Mouse (Mus musculus): ENCODE data around the gene Asprv1. TPM values are rescaled to one million over a fixed set of nuclear protein-coding genes. Genes with fewer than 3 reads are reported as not detected.

The Asprv1 gene
- total RNA-seq, 2 experiments from 2014 or later: 13.5 to 19.1 TPM

DNA sequence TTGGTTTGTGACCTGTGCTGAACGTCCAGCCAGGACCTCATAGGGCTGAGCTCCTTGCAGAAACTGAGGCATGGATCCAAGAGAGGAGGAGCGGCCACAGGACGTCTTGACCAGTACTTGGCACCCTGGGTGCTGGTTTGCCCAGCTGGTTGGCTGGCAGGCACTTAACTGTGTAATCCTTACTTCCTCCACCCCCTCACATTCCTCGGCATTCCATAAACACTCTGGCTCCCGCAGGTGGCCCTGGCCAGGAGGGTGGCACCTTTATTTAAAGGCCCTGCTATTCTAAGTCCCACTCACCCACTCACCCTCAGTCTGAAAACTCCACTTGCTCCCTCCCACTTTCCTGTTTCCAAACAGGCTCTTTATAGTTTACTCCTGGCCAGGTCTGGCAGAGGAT lies 17.2 kb upstream of the Asprv1 start:
- ATAC-seq (ENCODE audit: poor library complexity, severe bottlenecking): no peak

DNA sequence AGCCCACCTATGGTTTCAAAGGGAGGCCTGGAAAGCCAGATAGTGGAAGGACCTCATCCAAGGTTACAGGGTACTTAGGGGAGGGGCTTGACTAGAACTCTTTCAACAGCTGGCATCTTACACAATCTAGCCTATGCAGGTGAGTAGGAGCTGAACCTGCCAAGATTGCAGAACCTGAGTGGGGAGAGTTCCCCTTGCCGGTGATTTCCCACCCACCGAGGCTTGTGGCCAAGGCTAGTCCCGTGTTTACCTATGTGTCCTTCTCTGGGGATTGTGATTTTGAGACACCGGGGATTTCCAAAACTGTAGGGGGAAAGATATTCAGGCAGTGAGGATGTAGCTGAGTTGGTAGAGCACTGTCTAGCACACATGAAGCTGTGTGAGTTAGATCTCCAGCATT lies 12.7 kb upstream of the Asprv1 start:
- peak; percentile 16 for ATAC-seq (ENCODE audit: poor library complexity, severe bottlenecking)

DNA sequence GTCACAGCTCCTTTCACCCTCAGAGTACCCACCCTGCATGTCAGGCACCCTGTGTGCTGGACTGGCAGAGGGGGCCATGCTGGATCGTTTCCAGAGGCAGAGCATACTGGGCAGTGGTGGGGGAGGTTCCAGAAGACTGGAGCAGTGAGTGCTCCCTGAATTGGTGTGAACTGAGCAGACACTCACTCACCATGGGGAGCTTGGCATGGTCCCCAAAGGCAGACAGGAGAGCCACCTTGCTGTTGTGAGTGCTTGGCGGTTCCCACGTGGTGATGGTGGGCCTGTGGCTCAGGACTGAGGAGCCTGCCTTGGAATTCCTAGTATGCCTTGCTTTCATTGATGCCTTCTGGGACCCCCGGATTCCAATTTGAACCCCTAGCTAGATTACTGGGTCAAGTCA lies 4.8 kb upstream of the Asprv1 start:
- ATAC-seq (ENCODE audit: poor library complexity, severe bottlenecking): no peak

DNA sequence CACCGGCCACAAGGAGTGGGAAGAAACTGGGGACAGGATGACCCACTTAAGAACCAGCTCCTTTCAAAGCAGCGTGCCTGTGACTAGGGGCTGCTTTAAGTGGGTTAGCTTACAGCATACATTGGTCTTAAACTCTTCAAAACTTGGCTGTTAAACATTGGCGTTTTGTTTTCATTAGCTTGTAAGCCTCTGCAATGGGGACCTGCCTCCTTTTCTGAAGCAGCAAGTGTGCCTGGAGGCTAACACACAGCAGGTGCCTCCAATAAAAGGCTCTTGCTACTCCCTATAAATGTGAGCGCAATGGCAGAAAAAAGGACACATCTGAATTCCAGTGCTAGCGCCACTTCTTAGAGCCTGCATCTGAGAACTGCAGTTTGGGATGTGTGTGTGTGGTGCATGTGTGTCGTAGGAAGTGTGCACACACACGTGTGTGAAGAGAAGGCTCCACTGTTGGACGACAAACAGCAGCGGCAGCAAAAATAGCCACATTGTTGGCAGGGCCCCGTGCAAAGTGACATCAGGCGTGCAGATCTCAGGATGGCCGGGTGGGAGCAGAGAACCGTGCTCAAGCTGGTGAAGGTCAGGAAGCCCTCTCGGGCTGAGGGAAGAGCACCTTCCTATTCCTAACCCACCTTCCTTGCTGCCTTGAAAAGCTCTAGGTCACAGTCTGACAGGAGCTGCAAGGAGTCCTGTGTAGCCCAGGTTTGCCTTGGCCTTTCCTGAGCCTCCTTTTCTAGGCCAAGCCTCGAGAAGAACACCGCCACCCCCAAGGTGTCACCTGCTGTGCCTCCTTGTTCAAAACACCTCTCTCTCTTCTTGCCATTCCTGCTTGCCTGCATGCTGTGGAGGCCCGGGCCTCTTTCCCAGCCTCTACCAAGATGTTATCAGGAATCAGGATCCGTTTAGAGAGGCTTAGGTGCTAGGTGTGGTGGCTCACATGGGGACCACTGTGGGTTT lies 3.6 kb upstream of the Asprv1 start:
- ATAC-seq (ENCODE audit: poor library complexity, severe bottlenecking): no peak

DNA sequence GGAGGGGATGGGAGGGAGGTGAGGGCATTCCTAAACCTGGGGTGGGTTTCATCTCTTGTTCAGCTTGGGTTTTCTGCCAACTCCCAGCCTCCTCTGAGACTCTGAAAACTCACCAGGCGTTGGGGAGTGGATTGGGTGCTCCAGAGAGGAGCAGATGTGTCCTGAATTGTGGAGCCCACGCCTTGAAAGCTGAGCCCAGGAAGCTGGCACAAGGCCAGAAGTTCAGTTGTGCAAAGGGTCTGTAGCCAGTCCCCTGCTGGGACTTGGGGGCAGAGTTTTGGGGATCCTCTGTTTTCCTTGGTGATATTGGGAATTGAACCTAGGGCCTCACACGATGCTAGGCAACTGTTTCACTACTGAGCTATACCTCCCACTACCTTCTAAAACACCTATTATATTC lies 2.2 kb downstream of the Asprv1 start:
- ATAC-seq (ENCODE audit: poor library complexity, severe bottlenecking): no peak

DNA sequence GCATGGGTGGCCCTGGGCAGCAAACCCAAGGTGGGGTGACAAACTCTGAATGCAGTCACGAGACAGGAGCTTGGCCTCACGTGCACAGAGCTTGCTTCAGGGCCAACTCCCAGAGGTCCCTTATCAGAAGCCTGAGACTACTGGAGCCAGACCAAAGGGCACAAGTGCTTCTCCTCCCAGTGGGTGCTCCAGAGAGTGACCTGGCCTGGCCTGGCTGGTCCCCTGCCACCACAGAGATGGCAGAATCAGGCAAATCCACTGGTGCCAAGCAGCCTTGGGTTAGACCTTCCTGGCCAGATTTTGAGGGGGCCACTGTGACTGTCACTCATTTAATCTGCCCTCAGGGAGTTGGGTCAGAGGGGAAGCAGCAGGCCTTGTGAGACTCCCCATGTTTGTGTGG lies 8.5 kb downstream of the Asprv1 start:
- ATAC-seq (ENCODE audit: poor library complexity, severe bottlenecking): no peak

DNA sequence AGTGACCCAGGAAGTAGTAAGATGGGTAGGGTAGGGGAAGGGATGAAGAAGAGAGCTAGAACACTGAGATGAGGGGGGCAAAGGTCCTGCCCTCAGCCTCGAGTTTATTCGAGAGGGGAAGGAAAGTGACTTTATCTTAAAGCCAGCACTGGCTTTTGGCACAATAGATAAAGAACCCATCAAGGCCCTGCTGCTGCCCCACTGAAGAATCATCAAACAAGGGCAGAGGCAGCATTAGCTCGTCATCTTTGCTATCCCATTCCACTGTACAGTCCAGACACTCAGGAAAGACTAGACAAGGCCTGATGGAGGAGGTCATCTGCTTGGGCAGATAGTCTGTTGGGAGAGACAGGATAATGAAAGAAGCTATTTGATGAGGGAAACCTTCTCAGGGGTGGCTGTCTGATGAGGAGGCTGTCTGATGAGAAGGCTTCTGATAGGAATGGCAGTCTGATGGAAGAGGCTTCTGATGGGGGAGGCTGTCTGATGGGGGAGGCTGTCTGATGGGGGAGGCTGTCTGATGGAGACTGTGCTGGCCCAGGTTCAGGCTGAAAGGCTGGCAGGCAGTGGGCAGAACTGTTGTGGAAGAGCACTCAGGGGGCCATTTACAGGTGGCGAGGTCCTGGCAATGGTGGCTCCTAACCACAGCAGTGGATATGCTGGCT lies 9.3 kb downstream of the Asprv1 start:
- ATAC-seq (ENCODE audit: poor library complexity, severe bottlenecking): no peak

DNA sequence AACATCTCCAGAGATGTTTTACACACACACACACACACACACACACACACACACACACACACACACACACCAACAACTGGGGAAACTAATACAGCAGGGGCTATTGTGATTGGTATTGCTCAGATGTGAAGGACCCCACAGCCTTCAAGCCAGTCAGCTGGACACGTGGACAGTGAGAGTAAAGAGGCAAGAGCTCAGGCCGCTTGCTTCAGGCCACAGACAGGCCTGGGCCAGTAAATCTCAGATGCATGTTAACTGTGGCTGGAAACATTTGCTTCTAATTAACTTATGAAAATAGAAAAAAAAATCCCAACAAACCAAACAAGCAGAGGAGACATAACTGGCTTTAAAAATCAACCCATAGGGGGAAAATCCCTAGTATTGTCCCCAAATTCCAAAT lies 9.9 kb downstream of the Asprv1 start:
- no peak for ATAC-seq (ENCODE audit: poor library complexity, severe bottlenecking)

DNA sequence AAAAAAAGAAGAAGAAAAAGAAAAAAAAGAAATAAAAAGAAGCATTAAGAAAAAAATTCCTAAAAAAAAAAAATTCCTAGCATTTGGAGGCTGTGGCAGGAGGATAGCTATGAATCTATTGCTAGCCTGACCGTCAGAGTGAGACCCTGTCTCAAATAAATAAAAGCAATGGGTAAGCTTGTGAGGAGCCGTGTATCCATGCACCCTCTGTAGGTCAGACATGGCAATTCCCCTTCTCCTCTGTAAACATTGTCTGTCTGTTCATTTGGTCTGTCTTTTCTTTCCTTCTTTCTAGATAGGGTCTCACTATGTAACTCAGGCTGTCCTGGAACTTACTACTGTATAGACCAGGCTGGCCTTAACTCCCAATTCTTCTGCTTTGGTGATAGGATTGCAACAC lies 10.5 kb downstream of the Asprv1 start:
- ATAC-seq (ENCODE audit: poor library complexity, severe bottlenecking): no peak

DNA sequence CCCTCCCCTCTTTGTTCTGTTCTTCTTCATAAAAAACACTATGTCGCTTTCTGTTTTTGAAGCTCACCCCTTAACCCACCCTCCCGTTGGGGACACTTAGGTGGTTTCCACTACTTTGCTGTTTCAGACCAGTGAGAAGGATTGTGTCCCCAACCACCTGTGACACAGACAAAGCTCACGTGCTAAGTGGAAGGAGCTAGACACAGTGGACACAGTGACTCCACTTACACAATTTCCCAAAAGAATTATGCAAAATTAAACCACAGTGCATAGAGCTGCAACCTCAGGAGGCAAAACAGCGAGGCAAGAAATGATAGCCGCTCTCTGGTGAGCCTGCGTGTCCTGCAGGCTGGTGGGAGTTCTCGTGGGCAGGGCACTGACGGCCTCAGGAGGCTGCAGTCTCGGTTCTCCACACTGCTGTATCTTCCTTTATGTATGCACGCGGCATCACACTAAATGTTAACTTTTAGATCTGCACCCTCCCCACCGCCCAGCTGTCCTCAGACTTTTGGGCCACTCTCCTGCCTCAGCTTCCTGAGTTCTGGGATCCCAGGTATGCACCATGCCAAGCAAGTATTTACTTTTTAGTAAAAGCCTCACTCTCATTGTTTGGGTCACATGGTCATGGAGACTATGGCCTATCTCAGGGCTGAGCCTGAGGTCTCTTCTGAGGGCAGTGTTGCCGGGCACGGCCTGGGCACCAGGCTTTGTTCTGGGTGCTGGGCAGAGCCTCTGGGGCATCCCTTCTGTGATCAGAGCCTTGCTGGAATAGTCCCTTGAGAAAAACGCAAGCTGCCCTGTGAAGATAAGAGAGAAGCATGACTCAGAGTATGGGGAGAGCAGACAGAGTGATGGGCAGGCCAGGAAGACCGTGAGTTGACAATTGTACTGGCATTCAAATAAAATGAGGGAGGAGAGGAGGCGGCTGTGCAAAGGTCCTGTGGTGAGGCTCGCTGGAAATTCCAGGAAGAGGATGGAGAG lies 11.5 kb downstream of the Asprv1 start:
- peak; percentile 78 for ATAC-seq (ENCODE audit: poor library complexity, severe bottlenecking)

DNA sequence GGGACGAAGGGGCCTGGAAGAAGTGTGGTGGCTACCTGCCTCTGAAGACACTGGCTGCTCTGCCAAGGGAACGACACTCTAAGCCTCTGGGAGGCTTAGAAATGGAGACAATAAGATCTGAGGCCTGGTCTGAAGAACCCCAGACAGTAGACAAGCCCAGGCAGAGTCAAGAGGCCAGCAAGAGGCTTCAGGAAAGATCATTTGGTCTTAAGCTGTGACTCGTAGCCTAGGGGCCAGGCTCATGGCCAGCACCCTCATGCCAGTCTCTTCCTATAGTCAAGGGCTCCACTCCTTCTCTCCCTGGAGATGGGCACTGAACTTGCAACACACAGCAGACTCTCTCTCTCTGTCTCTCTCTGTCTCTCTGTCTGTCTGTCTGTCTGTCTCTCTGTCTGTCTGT lies 12.2 kb downstream of the Asprv1 start:
- ATAC-seq (ENCODE audit: poor library complexity, severe bottlenecking): no peak

DNA sequence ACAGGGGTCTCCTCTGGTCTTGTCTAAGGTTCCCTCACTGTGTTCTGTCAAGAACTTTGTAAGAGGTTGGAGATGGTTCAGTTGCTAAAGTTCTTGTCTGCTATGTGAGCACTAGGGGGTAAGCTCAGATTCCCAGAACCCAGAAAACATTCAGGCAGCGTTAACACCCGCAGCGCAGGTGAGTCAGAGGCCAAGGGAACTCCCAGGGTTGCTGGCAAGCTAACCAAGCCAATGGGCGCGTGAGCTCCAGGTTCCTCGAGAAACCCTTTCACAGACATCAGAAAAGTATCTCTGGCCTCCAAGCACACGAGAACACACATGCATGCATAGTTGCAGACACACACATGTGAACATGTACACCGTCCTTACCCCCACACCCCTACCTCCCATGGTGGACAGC lies 12.8 kb downstream of the Asprv1 start:
- ATAC-seq (ENCODE audit: poor library complexity, severe bottlenecking): no peak

DNA sequence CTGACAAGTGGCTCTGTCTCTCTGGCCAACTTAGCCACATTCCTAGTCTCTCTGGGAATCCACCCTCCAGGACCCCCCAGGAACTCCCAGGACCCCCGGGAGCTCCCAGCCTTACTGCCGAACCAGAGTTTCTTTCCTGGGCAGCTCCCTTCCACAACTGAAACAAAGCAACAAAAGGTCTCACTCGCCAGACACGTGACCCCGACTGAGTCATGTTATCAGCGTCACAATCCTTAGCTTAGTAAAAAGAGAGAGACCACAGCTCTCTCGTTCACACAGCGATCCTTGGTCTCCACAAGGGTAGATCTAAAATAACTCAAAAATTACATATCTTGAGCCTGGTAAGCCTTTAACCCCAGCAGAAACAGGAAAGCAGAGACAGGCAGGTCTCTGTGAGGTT lies 13.8 kb downstream of the Asprv1 start:
- no peak for ATAC-seq (ENCODE audit: poor library complexity, severe bottlenecking)

DNA sequence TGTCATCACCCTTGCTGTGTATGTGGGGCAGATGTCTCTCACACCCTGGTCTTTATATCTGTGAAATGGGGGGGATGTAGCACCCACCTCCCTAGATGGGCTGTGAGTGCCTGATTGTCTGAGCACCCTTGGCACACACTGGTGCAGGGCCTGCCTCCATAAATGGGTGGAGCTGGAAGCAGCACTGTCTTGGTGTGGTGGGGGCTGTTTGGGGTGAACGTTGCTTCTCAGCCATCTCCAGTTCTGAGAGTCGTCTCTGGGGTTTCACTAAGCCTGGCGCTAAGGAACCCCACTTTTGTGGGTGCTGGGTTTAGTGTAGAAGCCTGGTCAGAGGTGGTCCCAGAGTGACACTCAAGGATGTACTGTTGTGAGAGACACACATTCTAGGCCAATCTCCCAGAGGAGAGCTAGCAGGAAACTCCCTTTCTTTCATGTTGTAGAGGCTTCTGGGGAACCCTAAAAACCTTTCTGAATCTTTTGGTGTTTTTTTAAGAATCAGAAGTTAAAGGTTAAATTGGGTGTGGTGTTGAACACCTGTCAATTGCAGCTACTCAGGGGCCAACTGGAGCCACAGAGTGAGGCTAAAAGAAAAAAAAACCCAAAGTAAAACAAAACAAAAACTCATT lies 16.9 kb downstream of the Asprv1 start:
- no peak for ATAC-seq (ENCODE audit: poor library complexity, severe bottlenecking)

DNA sequence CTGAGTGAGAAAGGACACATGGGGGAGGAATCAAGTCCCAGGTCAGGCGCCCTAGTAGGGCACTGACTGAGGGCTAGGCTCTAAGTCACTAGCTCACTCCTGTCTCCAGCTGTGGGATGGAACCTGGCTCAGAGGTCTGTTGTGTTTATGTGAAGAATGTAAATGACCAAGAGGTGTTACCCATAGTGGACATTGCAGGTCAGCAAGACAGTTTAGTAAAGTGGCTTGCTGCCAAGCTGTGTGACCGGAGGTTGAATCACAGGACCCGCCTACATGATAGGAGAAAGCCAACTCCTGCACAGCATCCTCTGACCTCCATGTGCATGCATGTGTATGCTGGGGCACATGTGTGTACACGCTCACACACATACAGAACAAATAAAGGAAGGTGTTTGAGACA lies 17.6 kb downstream of the Asprv1 start:
- peak; percentile 35; the same call in 1 of the 2 replicates for ATAC-seq (ENCODE audit: poor library complexity, severe bottlenecking)

DNA sequence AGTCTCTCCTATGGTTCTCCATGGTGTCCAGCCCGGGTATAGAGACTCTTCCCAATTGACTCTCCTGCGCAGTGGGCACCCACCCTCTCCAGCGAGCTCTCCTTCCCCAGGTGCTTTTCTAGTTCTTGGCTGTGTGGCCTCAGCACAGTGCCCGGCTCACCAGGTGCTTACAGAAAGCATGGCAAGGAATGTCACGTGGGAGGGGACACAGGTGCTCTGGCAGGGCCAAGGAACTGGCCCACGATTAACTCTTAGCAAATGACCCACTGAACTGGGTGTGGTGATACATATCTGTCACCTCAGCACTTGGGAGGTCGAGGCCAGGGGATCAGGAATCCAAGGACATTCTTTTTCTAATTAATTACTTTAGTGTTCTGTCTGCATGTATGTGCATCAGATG lies 18.2 kb downstream of the Asprv1 start:
- no peak for ATAC-seq (ENCODE audit: poor library complexity, severe bottlenecking)

DNA sequence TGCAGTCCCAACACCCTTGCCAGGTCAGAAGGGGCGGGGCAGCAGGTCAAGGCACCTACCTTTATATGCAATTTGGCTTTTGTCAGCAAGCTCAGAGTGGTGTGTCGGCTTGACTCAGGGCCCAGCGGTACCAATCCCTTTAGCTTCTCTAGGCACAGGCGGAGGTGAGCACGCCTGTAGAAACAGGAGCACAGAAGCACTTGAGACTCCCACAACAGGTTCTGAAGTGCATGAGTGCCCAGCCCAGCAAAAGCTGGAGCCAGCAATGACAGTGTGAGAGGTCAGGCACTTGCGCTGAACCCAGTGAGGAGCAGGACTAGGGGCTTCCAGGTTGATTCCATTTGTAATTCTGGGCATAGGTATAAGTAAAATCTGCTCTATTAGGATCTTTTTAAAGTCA lies 25.1 kb downstream of the Asprv1 start:
- ATAC-seq (ENCODE audit: poor library complexity, severe bottlenecking): no peak

DNA sequence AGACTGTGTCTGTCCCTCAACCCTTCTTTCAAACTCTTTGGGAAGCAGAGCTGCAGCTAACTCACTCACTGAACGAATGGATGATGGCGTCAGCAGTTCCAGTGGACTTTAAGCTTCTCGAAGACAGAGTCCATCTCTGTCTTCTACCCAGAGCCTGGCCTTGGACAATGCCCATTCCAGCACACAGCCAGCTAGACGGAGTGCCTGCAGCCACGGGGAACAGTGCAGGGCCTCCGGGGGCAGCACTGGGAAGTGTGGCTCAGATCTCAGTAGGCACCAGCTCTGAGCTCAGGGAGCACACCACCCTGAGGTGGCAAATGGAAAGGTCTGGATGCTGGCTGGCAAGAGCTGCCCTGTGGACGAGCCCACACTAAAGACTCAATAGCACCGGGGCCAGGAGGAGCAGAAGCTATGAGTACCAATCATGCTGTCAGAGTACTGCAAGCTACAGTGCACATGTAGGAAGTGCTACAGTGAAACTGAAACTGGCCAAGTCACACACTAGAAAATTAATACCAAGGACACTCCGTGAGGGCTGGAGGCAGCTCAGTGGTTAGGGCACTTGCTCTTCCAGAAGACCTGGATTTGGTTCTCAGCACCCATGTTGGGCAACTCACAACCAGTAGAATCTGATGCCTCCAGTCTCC lies 26.4 kb downstream of the Asprv1 start:
- ATAC-seq (ENCODE audit: poor library complexity, severe bottlenecking): peak; percentile 40

DNA sequence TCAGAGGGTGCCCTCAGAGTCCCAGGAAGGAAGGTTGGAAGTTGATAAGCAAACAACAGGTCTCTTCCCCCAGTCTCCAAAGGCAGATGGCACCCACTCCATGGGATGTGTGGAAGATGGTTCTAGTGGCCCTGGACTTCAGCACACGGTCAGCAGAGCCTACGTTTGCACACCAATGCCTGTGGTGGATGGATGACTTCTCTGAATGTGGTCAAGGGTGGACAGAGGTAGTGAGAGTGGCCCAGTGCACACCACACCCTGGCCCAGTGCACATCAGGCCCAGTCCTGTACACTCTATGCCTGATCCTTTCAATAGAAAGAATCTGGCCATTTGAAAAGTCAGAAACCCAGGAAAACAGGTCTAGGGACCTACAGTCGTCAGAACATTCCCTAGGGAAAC lies 30.5 kb downstream of the Asprv1 start:
- no peak for ATAC-seq (ENCODE audit: poor library complexity, severe bottlenecking)
